Mouse (Mus musculus) adrenal gland, adult 2 months (tissue): Measurements from ENCODE around the gene Setd1b. TPM values are rescaled to one million over a fixed set of nuclear protein-coding genes. Genes with fewer than 3 reads are reported as not detected.

Experiments used
- DNase-seq: peaks from one replicate; pipeline ENCODE4 v3.0.0; 2021
- long read RNA-seq: library from polyadenylated mRNA; stranded (forward); transcript quantifications from one replicate; pipeline ENCODE4 v2.0.0, GENCODE M21; 2021
- polyA plus RNA-seq: library from polyadenylated mRNA; depleted of rRNA; stranded (reverse); fragments of >200 nt; gene quantifications from 2 replicates; pipeline ENCODE4 v1.2.3, GENCODE M21; 2012; rRNA removed
- total RNA-seq, 2 experiments: library from RNA; stranded (reverse); gene quantifications; 2 replicates each; pipeline ENCODE4 v1.2.3; 2021

Gene Setd1b
- 10 to 100 TPM; 20.5 to 24.0 TPM for total RNA-seq
- 17.2 and 22.3 TPM in 2 replicates for polyA plus RNA-seq
- long read RNA-seq, partial matches to known transcripts = 0 of 1 reads
- long read RNA-seq, other reads (novel, unspliced or antisense) = 1 of 1 reads

- DNase-seq = peak; percentile 83
Measured at GRCm38 (mm10) chr5:123142161-123143157, at the start of gene Setd1b. TSS of gene Setd1b (plus strand) at chr5:123142193.

GRCm38 (mm10) chr5:123093077-123093633 is 48.8 kb upstream of the Setd1b start:
- no peak for DNase-seq

GRCm38 (mm10) chr5:123094238-123094991 is 47.6 kb upstream of the Setd1b start:
- peak; percentile 38 for DNase-seq

GRCm38 (mm10) chr5:123096299-123096698 is 45.7 kb upstream of the Setd1b start:
- DNase-seq = no peak

GRCm38 (mm10) chr5:123098487-123098886 is 43.5 kb upstream of the Setd1b start:
- DNase-seq = no peak

GRCm38 (mm10) chr5:123102376-123102775 is 39.6 kb upstream of the Setd1b start:
- no peak for DNase-seq

GRCm38 (mm10) chr5:123103556-123103955 is 38.4 kb upstream of the Setd1b start:
- no peak for DNase-seq

- DNase-seq = no peak
Measured at GRCm38 (mm10) chr5:123104769-123105168, 37.2 kb upstream of the Setd1b start.

- DNase-seq = peak; percentile 76
Measured at GRCm38 (mm10) chr5:123109452-123110203, 32.4 kb upstream of the Setd1b start.

- peak; percentile 51 for DNase-seq
Measured at GRCm38 (mm10) chr5:123110296-123110721, 31.7 kb upstream of the Setd1b start.

GRCm38 (mm10) chr5:123114109-123114508 is 27.9 kb upstream of the Setd1b start:
- DNase-seq = no peak

- no peak for DNase-seq
Measured at GRCm38 (mm10) chr5:123114924-123115323, 27.1 kb upstream of the Setd1b start.

GRCm38 (mm10) chr5:123116080-123116479 is 25.9 kb upstream of the Setd1b start:
- DNase-seq = no peak

- DNase-seq = peak; percentile 78
Measured at GRCm38 (mm10) chr5:123117257-123117656, 24.7 kb upstream of the Setd1b start.

- DNase-seq = no peak
Measured at GRCm38 (mm10) chr5:123117773-123118172, 24.2 kb upstream of the Setd1b start.

GRCm38 (mm10) chr5:123118826-123119225 is 23.2 kb upstream of the Setd1b start:
- no peak for DNase-seq

GRCm38 (mm10) chr5:123120624-123121215 is 21.3 kb upstream of the Setd1b start:
- no peak for DNase-seq

GRCm38 (mm10) chr5:123122181-123122580 is 19.8 kb upstream of the Setd1b start:
- DNase-seq = no peak

- no peak for DNase-seq
Measured at GRCm38 (mm10) chr5:123125105-123125504, 16.9 kb upstream of the Setd1b start.

- DNase-seq = peak; percentile 71
Measured at GRCm38 (mm10) chr5:123125638-123126406, 16.2 kb upstream of the Setd1b start.
